Mouse (Mus musculus) B cell, adult 62 days (primary cell): Measurements from ENCODE around the gene Glis2. TPM values are rescaled to one million over a fixed set of nuclear protein-coding genes. Genes with fewer than 3 reads are reported as not detected.

Source experiments
- total RNA-seq: library from RNA; stranded (reverse); gene quantifications from 4 replicates; pipeline ENCODE4 v1.2.4, GENCODE M21; 2023

Glis2 gene
- not detected in 4 replicates for total RNA-seq

GRCm38 (mm10) chr16:4593971-4594813, at the start of gene Glis2:
Gene Glis2, plus strand, starts transcription at chr16:4594713.

GRCm38 (mm10) chr16:4559715-4560144, 34.8 kb upstream of the Glis2 start, which contains the start of gene Tfap4:
Gene Tfap4, minus strand, starts transcription at chr16:4559854.

GRCm38 (mm10) chr16:4624481-4625110, 30.1 kb downstream of the Glis2 start, which contains the start of gene Pam16:
Gene Pam16, minus strand, starts transcription at chr16:4624988.

GRCm38 (mm10) chr16:4639831-4640237, 45.3 kb downstream of the Glis2 start, which contains the start of the genes Vasn and Dnaja3:
Gene Vasn, plus strand, starts transcription at chr16:4639941.
Gene Dnaja3, plus strand, starts transcription at chr16:4639989.

Other genes with a start within 250 kb of the Glis2 start
- 3.5 to 4.4 TPM (median 3.9 TPM) in 4 replicates for gene Adcy9, start 174.2 kb upstream of the Glis2 start, total RNA-seq
- 0.70 to 3.8 TPM (median 1.9 TPM) in 4 replicates for gene Srl, start 52.9 kb upstream of the Glis2 start, total RNA-seq
- 10.2 to 12.4 TPM (median 11.8 TPM) in 4 replicates for gene Tfap4, start 34.9 kb upstream of the Glis2 start, total RNA-seq
- 39.3 to 51.4 TPM (median 47.8 TPM) in 4 replicates for gene Pam16, start 30.3 kb downstream of the Glis2 start, total RNA-seq
- gene Vasn, start 45.2 kb downstream of the Glis2 start, total RNA-seq = 0.19 to 0.33 TPM (median 0.21 TPM) in 3 of 4 replicates, not detected in the other
- gene Dnaja3, start 45.3 kb downstream of the Glis2 start, total RNA-seq = 29.3 to 35.2 TPM (median 31.8 TPM) in 4 replicates
- 220 to 267 TPM (median 233 TPM) in 4 replicates for gene Coro7, start 85.1 kb downstream of the Glis2 start, total RNA-seq
- gene Nmral1, start 124.6 kb downstream of the Glis2 start, total RNA-seq = 7.2 to 9.4 TPM (median 8.8 TPM) in 4 replicates
- 40.7 to 48.4 TPM (median 43.7 TPM) in 4 replicates for gene Hmox2, start 131.6 kb downstream of the Glis2 start, total RNA-seq
- 68.9 to 73.7 TPM (median 70.7 TPM) in 4 replicates for gene Cdip1, start 195.6 kb downstream of the Glis2 start, total RNA-seq
- gene 4930562C15Rik, start 240.7 kb downstream of the Glis2 start, total RNA-seq = not detected in 4 replicates